Mouse (Mus musculus) adrenal gland, postnatal 14 days (tissue): ENCODE data around the gene Rtn1. TPM values are rescaled to one million over a fixed set of nuclear protein-coding genes. Genes with fewer than 3 reads are reported as not detected.

Experiments used
- DNase-seq: peaks from one replicate; pipeline ENCODE4 v3.0.0; 2021; ENCODE audit warnings: mixed read lengths
- total RNA-seq: library from RNA; stranded (reverse); gene quantifications from 2 replicates; pipeline ENCODE4 v1.2.3, GENCODE M21; 2021

Rtn1 gene
- total RNA-seq, 1 experiment from 2014 or later: 19.1 TPM

DNA sequence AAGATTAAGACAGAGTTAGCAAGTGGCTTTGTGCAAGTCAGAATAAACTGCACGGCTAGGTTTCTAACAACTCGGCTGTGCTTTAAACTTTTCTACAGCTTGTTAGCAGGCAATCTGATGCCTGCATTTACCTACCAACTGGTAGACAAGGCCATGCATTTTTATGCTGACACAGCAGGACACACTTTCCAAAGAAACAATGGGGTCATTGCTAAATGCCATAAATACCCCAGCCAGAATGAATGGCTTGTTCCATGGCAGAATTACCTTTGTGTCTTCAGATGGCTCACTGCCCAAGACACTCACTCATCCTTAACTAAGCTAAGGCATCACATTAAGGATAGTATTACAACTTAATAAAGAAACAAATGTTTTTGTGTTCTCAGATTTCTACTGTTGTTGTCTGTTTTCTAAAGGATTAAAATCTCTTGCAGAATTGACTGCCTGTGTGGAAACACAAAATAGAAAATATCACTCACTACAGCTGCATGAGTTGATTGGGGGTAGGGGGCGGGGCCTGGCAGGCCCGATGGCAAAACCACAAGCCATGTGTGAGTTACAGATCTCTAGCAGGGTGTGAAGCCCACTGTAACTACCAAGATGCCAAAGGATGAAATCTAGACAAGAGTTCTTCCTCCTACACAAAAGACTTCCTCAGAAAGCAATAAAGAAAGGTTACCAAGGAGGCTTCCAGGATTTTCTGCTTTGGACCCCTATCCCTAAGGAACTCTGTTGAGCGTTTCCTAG is 129.6 kb downstream of the Rtn1 start:
- no peak for DNase-seq

GRCm38 (mm10) chr12:72273721-72274414 is 135.0 kb downstream of the Rtn1 start:
- peak; percentile 6 for DNase-seq

DNA sequence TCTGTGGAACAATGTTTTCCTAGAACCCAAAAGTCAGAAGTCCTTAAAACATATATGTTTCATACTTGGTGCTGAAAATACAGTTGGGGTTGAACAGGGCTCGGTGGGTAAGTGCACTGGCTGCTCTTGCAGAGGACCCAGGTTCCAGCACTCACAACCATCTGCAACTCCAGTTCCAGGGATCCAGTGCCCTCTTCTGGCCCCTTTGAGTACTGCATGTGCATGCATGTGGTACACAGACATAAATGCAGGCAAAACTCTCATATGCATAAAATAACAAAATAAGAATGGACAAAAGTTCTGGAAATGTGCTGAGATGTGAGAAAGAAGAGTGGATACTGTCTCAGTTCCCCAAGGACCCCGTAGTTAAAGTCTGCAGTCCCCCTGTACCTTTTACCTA is 141.2 kb downstream of the Rtn1 start:
- DNase-seq: no peak

DNA sequence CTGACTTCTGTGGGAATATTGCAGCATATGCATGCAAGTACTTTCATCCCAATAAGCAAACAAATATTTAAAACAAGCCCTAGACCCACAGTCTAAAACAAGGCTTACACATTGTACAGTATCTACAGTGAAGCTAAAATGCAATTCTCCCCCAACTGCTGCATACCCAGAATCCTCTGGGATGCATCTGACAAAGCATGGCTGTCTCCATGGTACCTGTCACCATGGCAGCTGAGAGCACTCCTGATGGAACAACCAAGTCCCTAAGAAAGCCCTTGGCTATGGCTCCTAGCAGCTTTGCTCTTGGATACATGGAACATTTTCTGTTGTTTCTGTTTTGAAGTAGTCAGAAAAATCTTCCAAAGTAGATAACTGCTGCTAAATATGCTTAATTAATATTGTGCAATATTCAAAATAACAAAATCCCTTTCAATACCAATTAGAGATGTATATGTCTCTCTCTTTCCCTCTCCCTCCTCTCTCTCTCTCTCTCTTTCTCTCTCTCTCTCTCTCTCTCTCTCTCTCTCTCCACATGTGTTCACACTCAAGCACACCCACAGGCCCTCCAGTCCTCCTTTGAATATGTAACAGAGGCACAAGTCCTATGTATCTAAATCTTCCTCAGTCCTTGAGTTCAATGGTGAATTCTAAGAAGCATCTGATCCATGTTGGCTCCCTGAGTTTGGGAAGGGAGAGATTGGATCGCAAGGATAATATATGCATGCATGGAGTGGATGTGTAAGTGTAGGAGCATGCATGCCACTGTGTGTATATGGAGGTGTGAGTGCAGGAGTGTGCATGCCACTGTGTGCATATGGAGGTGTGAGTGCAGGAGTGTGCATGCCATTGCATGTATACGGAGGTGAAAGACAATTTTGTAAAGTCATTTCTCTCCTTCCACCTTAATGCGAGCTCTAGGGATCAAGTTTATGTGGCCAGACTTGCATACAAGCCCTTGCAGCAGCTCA is 143.3 kb downstream of the Rtn1 start:
- peak; percentile 12 for DNase-seq

GRCm38 (mm10) chr12:72263213-72264103 is 145.4 kb downstream of the Rtn1 start:
- no peak for DNase-seq

- no peak for DNase-seq
Observed at GRCm38 (mm10) chr12:72257000-72257399, 151.9 kb downstream of the Rtn1 start.

GRCm38 (mm10) chr12:72253040-72253439 is 155.8 kb downstream of the Rtn1 start:
- no peak for DNase-seq

DNA sequence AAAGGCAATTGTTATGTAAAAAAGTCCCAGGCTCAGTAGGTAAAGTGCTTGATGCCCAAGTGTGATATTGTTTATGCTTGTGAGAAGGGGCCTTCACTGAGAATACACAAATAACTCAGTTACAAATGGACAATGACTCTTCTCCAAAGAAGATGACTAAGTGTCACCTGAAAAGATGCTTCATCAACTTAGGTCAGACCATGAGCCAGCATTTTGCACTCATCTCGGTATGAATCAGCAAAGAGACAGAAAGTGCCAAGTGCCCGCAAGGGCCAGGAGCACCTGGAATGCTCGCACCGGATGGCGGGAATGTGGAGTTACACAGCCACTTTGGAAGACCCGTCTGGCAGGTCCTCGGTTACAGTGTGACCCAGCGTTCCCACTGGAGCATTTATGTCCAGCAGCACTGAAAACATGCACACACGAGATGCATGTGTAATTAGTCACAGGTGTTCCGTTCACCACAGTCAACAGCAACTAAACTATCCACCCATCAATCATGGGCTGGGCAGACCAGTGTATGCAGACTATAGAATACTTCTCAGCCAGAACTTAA is 156.9 kb downstream of the Rtn1 start:
- no peak for DNase-seq

- DNase-seq: no peak
Observed at GRCm38 (mm10) chr12:72244951-72245350, 163.9 kb downstream of the Rtn1 start.

DNA sequence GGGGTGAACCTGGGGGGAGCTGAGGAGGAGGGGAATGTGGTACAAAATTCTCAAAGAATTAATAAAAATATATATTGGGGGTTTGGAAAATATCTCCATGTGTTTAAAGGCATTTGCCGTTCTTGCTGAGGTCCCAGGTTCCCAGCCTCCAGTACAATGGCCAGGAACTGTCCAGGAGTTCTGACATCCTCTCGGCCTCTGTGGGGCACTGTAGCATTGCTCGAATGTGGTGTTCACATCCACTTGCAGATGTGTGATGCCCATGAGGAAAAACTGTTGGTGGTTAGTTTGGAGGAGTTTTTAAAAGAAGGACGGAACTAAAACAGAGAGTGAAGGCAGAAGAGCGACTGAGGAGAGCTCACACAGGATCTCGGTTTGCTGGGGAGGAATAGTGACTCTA is 166.0 kb downstream of the Rtn1 start:
- DNase-seq: peak; percentile 7

DNA sequence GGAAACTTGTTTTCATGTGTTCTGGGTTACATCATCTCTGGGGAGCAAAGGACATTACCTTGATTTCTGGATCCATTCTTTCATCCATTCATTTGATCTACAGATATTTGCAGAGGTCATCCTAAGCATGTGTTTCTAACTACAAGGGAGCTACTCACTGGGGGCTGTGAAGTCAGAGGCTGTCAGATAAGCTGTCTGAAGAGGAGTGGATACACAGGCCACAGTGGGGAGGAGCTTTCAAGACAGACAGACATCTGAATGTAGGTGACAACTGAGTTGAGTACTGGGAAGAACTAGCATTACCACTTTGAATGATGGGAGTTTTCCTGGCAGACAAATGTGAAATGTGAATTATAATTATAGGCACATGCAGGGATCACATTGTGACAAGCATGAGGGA is 168.3 kb downstream of the Rtn1 start:
- no peak for DNase-seq

- DNase-seq: no peak
Observed at GRCm38 (mm10) chr12:72239230-72239894, 169.5 kb downstream of the Rtn1 start.

- DNase-seq: no peak
Observed at GRCm38 (mm10) chr12:72237251-72237650, 171.6 kb downstream of the Rtn1 start.

DNA sequence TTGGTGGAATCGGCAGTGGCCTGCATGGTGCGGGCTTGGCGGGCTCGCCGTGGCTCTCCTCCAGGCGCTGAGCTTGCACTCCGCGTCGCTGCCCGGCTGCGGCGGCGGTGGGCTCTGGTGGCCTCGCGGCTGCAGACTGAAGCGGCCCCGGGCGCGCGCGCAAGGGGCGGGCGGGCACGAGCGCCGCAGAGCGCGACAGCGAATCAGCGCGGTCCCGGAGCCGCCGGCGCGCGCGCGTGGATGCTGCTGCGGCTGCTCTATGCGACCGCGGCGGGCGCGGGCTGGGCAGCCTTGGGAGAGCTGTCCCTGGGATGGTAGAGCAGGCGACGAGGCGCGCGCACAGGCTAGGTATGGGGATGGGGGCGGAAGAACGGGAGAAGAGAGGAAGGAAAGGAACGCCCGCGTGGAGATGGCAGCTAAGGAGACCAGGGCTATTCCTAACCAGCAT is 172.3 kb downstream of the Rtn1 start:
- DNase-seq: peak; percentile 77

DNA sequence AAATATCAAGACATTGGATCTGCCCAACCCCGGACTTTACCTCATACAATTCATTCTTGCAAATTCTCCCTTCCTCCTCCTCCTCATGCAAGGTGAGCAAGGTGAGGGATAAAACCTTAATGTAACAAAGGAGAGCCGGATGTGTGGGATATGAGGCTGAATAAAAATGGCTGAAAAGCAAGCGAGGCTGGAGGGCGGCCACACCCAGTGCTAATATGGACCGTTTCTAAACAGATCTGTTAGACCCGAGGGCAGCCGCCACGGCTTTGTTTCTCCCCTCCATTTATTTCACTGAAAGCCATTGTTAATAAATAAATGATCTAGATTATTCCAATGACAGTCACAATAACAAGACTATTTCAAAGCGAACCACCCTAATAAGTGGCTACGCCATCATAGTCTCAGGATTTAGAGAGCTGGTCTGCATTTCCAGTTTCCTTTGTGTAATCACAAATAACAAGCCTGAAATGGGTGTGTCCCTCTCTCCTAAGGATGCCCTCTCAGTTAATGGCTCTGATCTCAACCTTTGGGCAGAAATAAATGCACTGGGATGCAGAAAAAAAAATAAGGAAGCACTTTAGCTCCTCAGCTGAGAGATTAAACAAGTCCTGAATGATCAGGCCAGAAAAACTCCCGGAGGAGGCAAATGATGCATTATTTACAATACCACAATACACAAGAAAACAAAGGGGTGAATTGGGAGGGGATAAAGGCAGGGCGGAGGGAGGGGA is 173.1 kb downstream of the Rtn1 start:
- no peak for DNase-seq

DNA sequence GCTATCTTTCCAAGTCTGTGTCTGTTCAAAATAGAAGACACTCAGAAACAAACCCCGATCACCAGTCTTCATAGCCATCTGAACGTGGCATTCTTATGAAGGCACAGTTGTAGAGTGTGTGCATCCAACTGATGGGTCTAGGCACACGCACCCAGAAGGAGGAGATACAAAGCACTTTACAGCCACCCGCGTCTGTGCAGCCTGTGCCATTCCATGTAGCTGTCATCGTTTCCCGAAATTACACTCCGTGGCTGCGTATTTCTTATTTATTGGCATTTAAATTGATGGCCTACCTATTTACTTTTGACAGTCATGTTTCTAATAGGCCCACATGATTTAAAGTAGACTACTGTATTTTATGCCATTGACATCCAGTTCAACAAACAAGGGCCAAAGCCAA is 173.9 kb downstream of the Rtn1 start:
- no peak for DNase-seq

- no peak for DNase-seq
Observed at GRCm38 (mm10) chr12:72234151-72234550, 174.7 kb downstream of the Rtn1 start.

- DNase-seq: no peak
Observed at GRCm38 (mm10) chr12:72232826-72233790, 175.7 kb downstream of the Rtn1 start.

DNA sequence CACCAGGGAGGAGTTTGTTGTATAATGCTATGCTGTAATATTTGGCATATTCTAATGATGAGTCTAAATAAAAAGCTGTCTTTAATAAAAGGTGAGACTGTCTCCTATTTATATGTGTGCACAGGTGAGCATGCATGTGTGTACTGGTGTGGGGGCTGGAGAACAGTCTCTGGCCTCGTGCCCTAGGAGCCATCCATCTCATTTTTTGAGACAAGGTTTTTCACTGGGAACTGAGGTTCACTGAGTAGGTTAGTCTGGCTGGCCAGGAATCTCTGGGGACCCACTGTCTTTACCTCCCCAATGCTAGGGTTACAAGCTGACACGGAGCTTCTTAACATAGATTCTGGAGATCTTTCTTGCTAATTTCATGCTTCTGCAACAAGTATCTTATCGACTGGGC is 176.7 kb downstream of the Rtn1 start:
- DNase-seq: no peak
